Mouse (Mus musculus) erythroblast, embryonic 14.5 days (primary cell): ENCODE data around the gene Trhr2.

ENCODE experiments used
- GATA1 ChIP-seq: IDR thresholded peaks from 2 replicates; pipeline ENCODE4 v1.6.1; 2012; ENCODE audit warnings: low read length, inconsistent platforms, mixed read lengths
- TAL1 ChIP-seq: IDR thresholded peaks from 3 replicates; pipeline ENCODE4 v1.6.1; 2012; ENCODE audit warnings: low read length, inconsistent platforms, mixed read lengths

GRCm38 (mm10) chr8:122316402-122316801, 44.1 kb downstream of the Trhr2 start:
- TF ChIP-seq GATA1 (no peak), TAL1 (no peak)
